ENCODE assay signal across 11 mouse cellular contexts in genomic region chr8:72587806-72588205, GRCm38 (mm10). TPM values are rescaled to one million over a fixed set of nuclear protein-coding genes. Genes with fewer than 3 reads are reported as not detected.
DNase-seq lines count a peak whose midpoint lies in the region; ATAC-seq and TF ChIP-seq lines count a peak whose summit lies in the region.
"Had no signal": no experiment of that assay in that cellular context is flagged by ENCODE, and none has a peak within 500 bp of the region (broad histone marks: within the 10 kb centered on the region; RNA-seq: fewer than 3 reads in every experiment).

No protein-coding gene starts in this region.

- no peak overlapping the region for H3K4me2 ChIP-seq in forebrain, postnatal 0 days (ENCODE audit: low read depth)
- no peak overlapping the region for H3K4me2 ChIP-seq in forebrain, embryonic 11.5 days (ENCODE audit: low read depth, low read length, severe bottlenecking)
- H3K4me2 ChIP-seq in heart, embryonic 13.5 days: no peak overlapping the region
- H3K4me2 ChIP-seq in myocyte (ENCODE audit: low read depth): peak overlapping the region; percentile 51
- H3K4me2 ChIP-seq: hindbrain, embryonic 15.5 days had no signal

- H3K4me3 ChIP-seq in forebrain, postnatal 0 days (ENCODE audit: low read depth, low read length): no peak overlapping the region
- no peak overlapping the region for H3K4me3 ChIP-seq in forebrain, embryonic 11.5 days (ENCODE audit: low read depth, low read length)
- H3K4me3 ChIP-seq in heart, embryonic 13.5 days: no peak overlapping the region
- no peak overlapping the region for H3K4me3 ChIP-seq in myocyte
- H3K4me3 ChIP-seq: hindbrain, embryonic 15.5 days had no signal

- no peaks in the 10 kb centered on the region for H3K36me3 ChIP-seq in forebrain, postnatal 0 days (ENCODE audit: insufficient read depth)
- no peaks in the 10 kb centered on the region for H3K36me3 ChIP-seq in forebrain, embryonic 11.5 days (ENCODE audit: control insufficient read depth, insufficient read depth, low read length)
- H3K36me3 ChIP-seq in heart, embryonic 13.5 days: peaks cover 14% of the 10 kb centered on the region
- no peaks in the 10 kb centered on the region for H3K36me3 ChIP-seq in myocyte (ENCODE audit: control insufficient read depth, insufficient read depth)
- H3K36me3 ChIP-seq: hindbrain, embryonic 15.5 days had no signal

- 54% methylated on average over 6 of the region's 6 CpGs for WGBS in forebrain, postnatal 0 days
- WGBS in forebrain, embryonic 11.5 days: 77% methylated on average over 6 of the region's 6 CpGs
- WGBS in heart, embryonic 13.5 days: 47% methylated on average over 6 of the region's 6 CpGs

- H3K4me1 ChIP-seq in forebrain, postnatal 0 days (ENCODE audit: insufficient read depth): no peaks in the 10 kb centered on the region
- H3K4me1 ChIP-seq in forebrain, embryonic 11.5 days (replicated peaks; ENCODE audit: control insufficient read depth, insufficient read depth, low read length): no peaks in the 10 kb centered on the region
- H3K4me1 ChIP-seq in heart, embryonic 13.5 days: peaks cover 39% of the 10 kb centered on the region
- H3K4me1 ChIP-seq: hindbrain, embryonic 15.5 days had no signal

- no peaks in the 10 kb centered on the region for H3K27me3 ChIP-seq in forebrain, postnatal 0 days (ENCODE audit: insufficient read depth, low read length)
- H3K27me3 ChIP-seq in forebrain, embryonic 11.5 days (ENCODE audit: control insufficient read depth, insufficient read depth, low read length): no peaks in the 10 kb centered on the region
- no peaks in the 10 kb centered on the region for H3K27me3 ChIP-seq in heart, embryonic 13.5 days (replicated peaks)
- H3K27me3 ChIP-seq in myocyte (ENCODE audit: control insufficient read depth, insufficient read depth, insufficient read length): no peaks in the 10 kb centered on the region
- H3K27me3 ChIP-seq: hindbrain, embryonic 15.5 days had no signal

- H3K79me2 ChIP-seq in myocyte (ENCODE audit: control insufficient read depth, insufficient read depth): no peaks in the 10 kb centered on the region

- TF ChIP-seq POLR2A in myocyte (IDR thresholded peaks at IDR 0.05; ENCODE audit: insufficient read length, low read depth): no peak

- peak; percentile 18 for DNase-seq in forebrain, postnatal 0 days
- DNase-seq in forebrain, embryonic 11.5 days (ENCODE audit: low spot score): no peak
- DNase-seq in right cerebral cortex, postnatal 10 days (ENCODE audit: low spot score in 2 of 2): peak; percentile 48 to 58
- no peak for DNase-seq in right cerebral cortex, postnatal 14 days
- DNase-seq in ovary, adult 18-20 months (ENCODE audit: low spot score): no peak
- no peak for DNase-seq in ovary, postnatal 36 days (ENCODE audit: low spot score)
- DNase-seq: right cerebral cortex, postnatal 25 days; thymus, adult 18-20 months had no signal

- H3ac ChIP-seq in myocyte (ENCODE audit: control insufficient read depth, insufficient read length): no peak overlapping the region

- TF ChIP-seq CTCF in forebrain, postnatal 0 days (IDR thresholded peaks at IDR 0.05; ENCODE audit: low read depth): no peak

- no peaks in the 10 kb centered on the region for H3K9me3 ChIP-seq in forebrain, postnatal 0 days (ENCODE audit: low read length)
- H3K9me3 ChIP-seq in forebrain, embryonic 11.5 days (ENCODE audit: control insufficient read depth, low read length): no peaks in the 10 kb centered on the region
- no peaks in the 10 kb centered on the region for H3K9me3 ChIP-seq in heart, embryonic 13.5 days
- H3K9me3 ChIP-seq: hindbrain, embryonic 15.5 days had no signal

- no peak overlapping the region for H3K9ac ChIP-seq in forebrain, postnatal 0 days
- H3K9ac ChIP-seq in forebrain, embryonic 11.5 days (ENCODE audit: low read length): no peak overlapping the region
- H3K9ac ChIP-seq in heart, embryonic 13.5 days: peak overlapping the region; percentile 42; the same call in 1 of the 2 replicates
- H3K9ac ChIP-seq: hindbrain, embryonic 15.5 days had no signal

- ATAC-seq in forebrain, postnatal 0 days: peak; percentile 32; the same call in 1 of the 2 replicates
- no peak for ATAC-seq in forebrain, embryonic 11.5 days (replicated peaks; ENCODE audit: low FRiP score)
- ATAC-seq in heart, embryonic 13.5 days (ENCODE audit: extremely low read depth, insufficient number of reproducible peaks, low FRiP score, low TSS enrichment): no peak

- H3K27ac ChIP-seq in forebrain, postnatal 0 days (ENCODE audit: low read depth, low read length): no peak overlapping the region
- H3K27ac ChIP-seq in forebrain, embryonic 11.5 days (ENCODE audit: low read depth, low read length): no peak overlapping the region
- peak overlapping the region; percentile 84 for H3K27ac ChIP-seq in heart, embryonic 13.5 days (replicated peaks)
- H3K27ac ChIP-seq: hindbrain, embryonic 15.5 days had no signal

TF ChIP-seq in myocyte, 11 proteins besides CTCF, POLR2A, EP300 and RAD21:
- TF ChIP-seq MYOD1 (IDR thresholded peaks at IDR 0.05; ENCODE audit: control insufficient read depth in 1 of 3, insufficient read length in 2 of 3, low read depth in 2 of 3) (peak; percentile 60 to 82 (median 81)), USF1 (IDR thresholded peaks at IDR 0.05; ENCODE audit: low read depth) (no peak), MYOG (IDR thresholded peaks at IDR 0.05; ENCODE audit: control insufficient read depth in 1 of 3, insufficient read depth in 1 of 3, insufficient read length in 2 of 3, low read depth in 2 of 3) (peak; percentile 19 to 81 (median 68)), TCF3 (IDR thresholded peaks at IDR 0.05; ENCODE audit: insufficient read length, low read depth) (peak; percentile 13), POLR2AphosphoS2 (IDR thresholded peaks at IDR 0.05; ENCODE audit: insufficient read length, low read depth) (no peak)

RNA-seq across cellular contexts. Expression of gene Tmem38a, which starts 16.0 kb away (rescaled TPM):
- total RNA-seq in forebrain, postnatal 0 days (2014; rRNA removed): 40.2 and 46.0 TPM in 2 replicates
- 26.3 and 37.8 TPM in 2 replicates for polyA plus RNA-seq in forebrain, postnatal 0 days (2015; fragmentation: Nextera tagmentation; extraction: Ambion mirVana)
- 8.9 and 9.7 TPM in 2 replicates for polyA plus RNA-seq in forebrain, embryonic 11.5 days (2014; fragmentation: Nextera tagmentation; extraction: Ambion mirVana)
- polyA plus RNA-seq in heart, embryonic 13.5 days (2015; fragmentation: Nextera tagmentation; extraction: Ambion mirVana): 57.2 and 66.7 TPM in 2 replicates
- 351 TPM for polyA plus RNA-seq in myocyte (2012; fragmentation: generic; extraction: Trizol)

RNA-seq across cellular contexts. Expression of gene Smim7, which starts 16.9 kb away (rescaled TPM):
- 115 and 117 TPM in 2 replicates for total RNA-seq in forebrain, postnatal 0 days (2014; rRNA removed)
- 151 and 163 TPM in 2 replicates for polyA plus RNA-seq in forebrain, postnatal 0 days (2015; fragmentation: Nextera tagmentation; extraction: Ambion mirVana)
- 108 and 117 TPM in 2 replicates for polyA plus RNA-seq in forebrain, embryonic 11.5 days (2014; fragmentation: Nextera tagmentation; extraction: Ambion mirVana)
- polyA plus RNA-seq in heart, embryonic 13.5 days (2015; fragmentation: Nextera tagmentation; extraction: Ambion mirVana): 92.2 and 104 TPM in 2 replicates
- polyA plus RNA-seq in myocyte (2012; fragmentation: generic; extraction: Trizol): 74.3 TPM

RNA-seq across cellular contexts. Expression of gene Med26, which starts 39.7 kb away (rescaled TPM):
- 10.9 and 14.2 TPM in 2 replicates for total RNA-seq in forebrain, postnatal 0 days (2014; rRNA removed)
- polyA plus RNA-seq in forebrain, postnatal 0 days (2015; fragmentation: Nextera tagmentation; extraction: Ambion mirVana): 17.7 and 18.6 TPM in 2 replicates
- polyA plus RNA-seq in forebrain, embryonic 11.5 days (2014; fragmentation: Nextera tagmentation; extraction: Ambion mirVana): 18.1 and 19.2 TPM in 2 replicates
- 9.1 and 9.3 TPM in 2 replicates for polyA plus RNA-seq in heart, embryonic 13.5 days (2015; fragmentation: Nextera tagmentation; extraction: Ambion mirVana)
- 7.6 TPM for polyA plus RNA-seq in myocyte (2012; fragmentation: generic; extraction: Trizol)

RNA-seq across cellular contexts. Expression of gene Nwd1, which starts 58.7 kb away (rescaled TPM):
- total RNA-seq in forebrain, postnatal 0 days (2014; rRNA removed): 24.4 and 25.5 TPM in 2 replicates
- 1.1 and 1.9 TPM in 2 replicates for polyA plus RNA-seq in forebrain, postnatal 0 days (2015; fragmentation: Nextera tagmentation; extraction: Ambion mirVana)
- 0.15 and 0.19 TPM in 2 replicates for polyA plus RNA-seq in forebrain, embryonic 11.5 days (2014; fragmentation: Nextera tagmentation; extraction: Ambion mirVana)
- 0.09 and 0.36 TPM in 2 replicates for polyA plus RNA-seq in heart, embryonic 13.5 days (2015; fragmentation: Nextera tagmentation; extraction: Ambion mirVana)
- polyA plus RNA-seq in myocyte (2012; fragmentation: generic; extraction: Trizol): 0.10 TPM

Comparison
In these comparisons a context has a peak if more than half of its experiments do, and no peak if none do; other contexts are left out.
1. DNase-seq: peak in forebrain, postnatal 0 days (single experiment) and right cerebral cortex, postnatal 10 days (2 of 2); none in forebrain, embryonic 11.5 days (single experiment), right cerebral cortex, postnatal 14 days (single experiment), ovary, adult 18-20 months (single experiment) and ovary, postnatal 36 days (single experiment).